Mouse (Mus musculus): ENCODE results near the gene Ctsd.

- no peak for TF ChIP-seq POLR2A (IDR thresholded peaks at IDR 0.05; ENCODE audit: insufficient read depth, low read depth, low read length)
- TF ChIP-seq CTCF (IDR thresholded peaks at IDR 0.05; ENCODE audit: insufficient read depth, low read depth, low read length): no peak
Measured at GRCm38 (mm10) chr7:142340269-142340970, 47.4 kb downstream of the Ctsd start.
